Mouse (Mus musculus) kidney, adult 2 months (tissue): ENCODE results near the gene Prkn.

Experiments
- CTCF ChIP-seq: fragments of 200-500 bp; conservative IDR thresholded peaks from 2 replicates; pipeline ENCODE4 v1.5.1; 2011; ENCODE audit warnings: low read depth, mild to moderate bottlenecking, control low read depth, low read length, moderate library complexity, mixed read lengths; ENCODE audit not compliant: insufficient read depth, insufficient read length
- POLR2A ChIP-seq: fragments of 200-500 bp; IDR thresholded peaks from one replicate; pipeline ENCODE4 v1.6.1; 2011; ENCODE audit warnings: low read depth, low read length, control low read depth

DNA sequence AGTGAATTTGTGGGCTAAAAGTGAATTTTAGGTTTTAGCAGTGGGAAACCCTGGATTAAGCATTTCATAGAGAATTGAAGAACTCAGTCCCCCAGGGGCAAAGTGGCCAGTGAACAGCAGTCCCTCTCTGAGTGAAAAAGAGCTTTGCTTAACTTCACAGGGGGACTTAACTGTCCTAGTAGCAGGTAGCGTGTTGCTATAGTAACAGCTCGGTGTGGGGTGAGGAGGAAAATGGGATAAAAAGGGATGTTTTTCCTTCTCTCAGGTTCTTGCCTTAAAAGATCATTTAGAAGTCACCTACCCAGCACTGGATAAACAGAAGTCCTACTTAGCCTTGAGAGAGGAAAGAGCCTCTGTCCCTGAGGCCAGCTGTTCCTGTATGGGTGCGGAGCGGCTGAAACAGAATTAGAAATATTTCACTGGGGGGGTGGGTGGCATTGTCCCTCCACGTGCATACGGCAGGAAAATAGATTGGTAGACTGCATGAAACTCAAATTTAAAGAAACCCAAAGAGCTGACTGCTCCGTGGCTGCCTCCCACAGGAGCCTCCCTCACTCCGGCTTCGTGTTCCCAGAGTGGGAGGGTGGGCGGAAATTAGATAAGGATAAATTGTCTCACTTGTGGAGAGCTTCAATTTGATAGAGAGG lies 1109.5 kb downstream of the Prkn start:
- TF ChIP-seq CTCF (no peak), POLR2A (no peak)
